Mouse (Mus musculus): ENCODE measurements at regions not wholly inside any gene's neighbourhood (a gene's known extent, or its start where the extent isn't known, plus 50 kb on each side); places are given as distances from the start of the nearest gene placed in this dataset.
A peak's percentile ranks its signal among the peaks of the same experiment; 100 is the strongest.

GRCm38 (mm10) chr10:56525791-56526190 lies 148.7 kb downstream of the Gja1 start:
- Histone ChIP-seq H3K27ac (replicated peaks) (no peak overlapping the region), H3K4me3 (no peak overlapping the region), H3K9me3 (peaks cover 5% of the 10 kb centered on the region; the same call in 1 of the 2 replicates), H3K27me3 (replicated peaks; ENCODE audit: low read depth, poor library complexity, severe bottlenecking) (no peaks in the 10 kb centered on the region), H3K4me1 (peaks cover 6% of the 10 kb centered on the region; the same call in 1 of the 2 replicates), H3K36me3 (replicated peaks) (no peaks in the 10 kb centered on the region)
- WGBS: 34% methylated on average over 2 of the region's 2 CpGs
- peak; percentile 34 for DNase-seq (ENCODE audit: low spot score)

- Histone ChIP-seq H3K4me3 (no peak overlapping the region), H3K36me3 (replicated peaks) (no peaks in the 10 kb centered on the region), H3K9me3 (no peaks in the 10 kb centered on the region), H3K27ac (replicated peaks) (no peak overlapping the region), H3K27me3 (replicated peaks; ENCODE audit: low read depth, poor library complexity, severe bottlenecking) (no peaks in the 10 kb centered on the region), H3K4me1 (0 out of 2 replicates have a peak, but pooled peaks cover 3% of the 10 kb centered on the region)
- 60% methylated on average over 4 of the region's 4 CpGs for WGBS
- DNase-seq (ENCODE audit: low spot score): no peak
These were observed 160.0 kb downstream of the Gja1 start for GRCm38 (mm10) chr10:56537091-56537490.

- DNase-seq (ENCODE audit: low spot score): no peak
These were observed 162.8 kb downstream of the Gja1 start for GRCm38 (mm10) chr10:56539827-56540511.

GRCm38 (mm10) chr10:56542106-56542505 lies 165.0 kb downstream of the Gja1 start:
- no peak for DNase-seq (ENCODE audit: low spot score)
- Histone ChIP-seq H3K4me3 (no peak overlapping the region), H3K27ac (replicated peaks) (no peak overlapping the region), H3K36me3 (replicated peaks) (no peaks in the 10 kb centered on the region), H3K9me3 (no peaks in the 10 kb centered on the region), H3K27me3 (replicated peaks; ENCODE audit: low read depth, poor library complexity, severe bottlenecking) (no peaks in the 10 kb centered on the region), H3K4me1 (0 out of 2 replicates have a peak, but pooled peaks cover 3% of the 10 kb centered on the region)
- WGBS: 80% methylated on average over 3 of the region's 3 CpGs

More at GRCm38 (mm10) chr10:56539827-56540511, 162.8 kb downstream of the Gja1 start:
- no peaks in the 10 kb centered on the region for H3K36me3 ChIP-seq (replicated peaks)
- H3K27me3 ChIP-seq (replicated peaks; ENCODE audit: low read depth, poor library complexity, severe bottlenecking): no peaks in the 10 kb centered on the region
- no peak overlapping the region for H3K27ac ChIP-seq (replicated peaks)
- no peak overlapping the region for H3K4me3 ChIP-seq
- H3K9me3 ChIP-seq: no peaks in the 10 kb centered on the region
- 86% methylated on average over 5 of the region's 5 CpGs for WGBS
- H3K4me1 ChIP-seq: 0 out of 2 replicates have a peak, but pooled peaks cover 3% of the 10 kb centered on the region

- Histone ChIP-seq H3K9me3 (no peaks in the 10 kb centered on the region), H3K27ac (replicated peaks) (no peak overlapping the region), H3K36me3 (replicated peaks) (no peaks in the 10 kb centered on the region), H3K4me3 (no peak overlapping the region), H3K4me1 (no peaks in the 10 kb centered on the region), H3K27me3 (replicated peaks; ENCODE audit: low read depth, poor library complexity, severe bottlenecking) (no peaks in the 10 kb centered on the region)
- no peak for DNase-seq (ENCODE audit: low spot score)
- 87% methylated on average over 3 of the region's 3 CpGs for WGBS
These were observed 168.9 kb downstream of the Gja1 start for GRCm38 (mm10) chr10:56545989-56546388.

GRCm38 (mm10) chr10:56546824-56547223 lies 169.7 kb downstream of the Gja1 start:
- Histone ChIP-seq H3K27me3 (replicated peaks; ENCODE audit: low read depth, poor library complexity, severe bottlenecking) (no peaks in the 10 kb centered on the region), H3K4me1 (no peaks in the 10 kb centered on the region), H3K27ac (replicated peaks) (no peak overlapping the region), H3K36me3 (replicated peaks) (no peaks in the 10 kb centered on the region), H3K4me3 (no peak overlapping the region), H3K9me3 (no peaks in the 10 kb centered on the region)
- 76% methylated on average over 2 of the region's 2 CpGs for WGBS
- DNase-seq (ENCODE audit: low spot score): no peak

- H3K36me3 ChIP-seq (replicated peaks): no peaks in the 10 kb centered on the region
- DNase-seq (ENCODE audit: low spot score): no peak
- WGBS: 87% methylated on average over 3 of the region's 4 CpGs
- H3K27me3 ChIP-seq (replicated peaks; ENCODE audit: low read depth, poor library complexity, severe bottlenecking): no peaks in the 10 kb centered on the region
- no peak overlapping the region for H3K4me3 ChIP-seq
- no peaks in the 10 kb centered on the region for H3K4me1 ChIP-seq
- no peaks in the 10 kb centered on the region for H3K9me3 ChIP-seq
- H3K27ac ChIP-seq (replicated peaks): no peak overlapping the region
These were observed 170.7 kb downstream of the Gja1 start for GRCm38 (mm10) chr10:56547825-56548224.

GRCm38 (mm10) chr10:56566836-56567442 lies 189.8 kb downstream of the Gja1 start:
- DNase-seq (ENCODE audit: low spot score): no peak
- 0 out of 2 replicates have a peak, but pooled peaks cover 3% of the 10 kb centered on the region for H3K4me1 ChIP-seq
- no peak overlapping the region for H3K27ac ChIP-seq (replicated peaks)
- 92% methylated on average over 12 of the region's 12 CpGs for WGBS
- no peaks in the 10 kb centered on the region for H3K36me3 ChIP-seq (replicated peaks)
- H3K27me3 ChIP-seq (replicated peaks; ENCODE audit: low read depth, poor library complexity, severe bottlenecking): no peaks in the 10 kb centered on the region
- no peaks in the 10 kb centered on the region for H3K9me3 ChIP-seq
- H3K4me3 ChIP-seq: no peak overlapping the region

GRCm38 (mm10) chr10:56582065-56582464 lies 204.9 kb downstream of the Gja1 start:
- Histone ChIP-seq H3K27me3 (replicated peaks; ENCODE audit: low read depth, poor library complexity, severe bottlenecking) (no peaks in the 10 kb centered on the region), H3K4me3 (no peak overlapping the region), H3K27ac (replicated peaks) (no peak overlapping the region), H3K36me3 (replicated peaks) (no peaks in the 10 kb centered on the region), H3K4me1 (no peaks in the 10 kb centered on the region; the same call in 1 of the 2 replicates), H3K9me3 (no peaks in the 10 kb centered on the region)
- no peak for DNase-seq (ENCODE audit: low spot score)
- 68% methylated on average over 6 of the region's 6 CpGs for WGBS

- no peaks in the 10 kb centered on the region for H3K27me3 ChIP-seq (replicated peaks; ENCODE audit: low read depth, poor library complexity, severe bottlenecking)
- no peak overlapping the region for H3K27ac ChIP-seq (replicated peaks)
- H3K9me3 ChIP-seq: no peaks in the 10 kb centered on the region
- peaks cover 3% of the 10 kb centered on the region; the same call in 1 of the 2 replicates for H3K4me1 ChIP-seq
- no peak overlapping the region for H3K4me3 ChIP-seq
- WGBS: 60% methylated on average over 2 of the region's 2 CpGs
- DNase-seq (ENCODE audit: low spot score): no peak
- H3K36me3 ChIP-seq (replicated peaks): no peaks in the 10 kb centered on the region
These were observed 210.1 kb downstream of the Gja1 start for GRCm38 (mm10) chr10:56587205-56587604.

GRCm38 (mm10) chr10:56597382-56597781 lies 220.3 kb downstream of the Gja1 start:
- peaks cover 17% of the 10 kb centered on the region; the same call in 1 of the 2 replicates for H3K4me1 ChIP-seq
- no peak overlapping the region for H3K27ac ChIP-seq (replicated peaks)
- H3K9me3 ChIP-seq: no peaks in the 10 kb centered on the region
- H3K27me3 ChIP-seq (replicated peaks; ENCODE audit: low read depth, poor library complexity, severe bottlenecking): no peaks in the 10 kb centered on the region
- no peak overlapping the region for H3K4me3 ChIP-seq
- WGBS: 55% methylated on average over 5 of the region's 5 CpGs
- DNase-seq (ENCODE audit: low spot score): no peak
- no peaks in the 10 kb centered on the region for H3K36me3 ChIP-seq (replicated peaks)

- Histone ChIP-seq H3K27me3 (replicated peaks; ENCODE audit: low read depth, poor library complexity, severe bottlenecking) (no peaks in the 10 kb centered on the region), H3K4me1 (peaks cover 17% of the 10 kb centered on the region; the same call in 1 of the 2 replicates), H3K4me3 (no peak overlapping the region), H3K27ac (replicated peaks) (no peak overlapping the region), H3K9me3 (0 out of 2 replicates have a peak, but pooled peaks cover 3% of the 10 kb centered on the region), H3K36me3 (replicated peaks) (no peaks in the 10 kb centered on the region)
- no peak for DNase-seq (ENCODE audit: low spot score)
- WGBS: 81% methylated on average over 3 of the region's 3 CpGs
These were observed 221.1 kb downstream of the Gja1 start for GRCm38 (mm10) chr10:56598191-56598590.

GRCm38 (mm10) chr10:56599923-56600322 lies 222.8 kb downstream of the Gja1 start:
- WGBS: 75% methylated on average over 4 of the region's 4 CpGs
- Histone ChIP-seq H3K4me3 (no peak overlapping the region), H3K27ac (replicated peaks) (no peak overlapping the region), H3K27me3 (replicated peaks; ENCODE audit: low read depth, poor library complexity, severe bottlenecking) (no peaks in the 10 kb centered on the region), H3K9me3 (0 out of 2 replicates have a peak, but pooled peaks cover 3% of the 10 kb centered on the region), H3K36me3 (replicated peaks) (no peaks in the 10 kb centered on the region), H3K4me1 (peaks cover 17% of the 10 kb centered on the region; the same call in 1 of the 2 replicates)
- no peak for DNase-seq (ENCODE audit: low spot score)
